Mouse (Mus musculus) T-helper 17 cell (primary cell): ENCODE measurements around the gene Crip2.

Source experiments
- in situ Hi-C, 2 experiments: fragments of 300-600 bp; cut with MboI, MseI; formaldehyde crosslinking; loops; 1 replicate in 1 of 2; 2 replicates in 1 of 2; pipeline ENCODE4 v1.15.1; 2025; ENCODE audit warnings: high pct_unique_total_duplicates in 2 of 2

Crip2 gene

GRCm38 (mm10) chr12:113139908-113140615, at the start of gene Crip2:
Gene Crip2 (plus strand): TSS chr12:113140236.
- in situ Hi-C loops: no loop called here

- in situ Hi-C loops: loop anchor here in 1 of 2 experiments (25.0 kb wide), 1 partner anchor 1285 kb away; the partner anchor contains the start of genes Xrcc3 and Zfyve21
These were observed 43.0 kb upstream of the Crip2 start for GRCm38 (mm10) chr12:113097040-113097439.

GRCm38 (mm10) chr12:113097749-113098281, 42.2 kb upstream of the Crip2 start, which contains the start of gene Mta1:
Gene Mta1 (plus strand): TSS chr12:113098278.
- in situ Hi-C loops: loop anchor here in 1 of 2 experiments (25.0 kb wide), 1 partner anchor 1286 kb away; the partner anchor contains the start of genes Xrcc3 and Zfyve21

GRCm38 (mm10) chr12:113098530-113099151, 41.4 kb upstream of the Crip2 start:
- in situ Hi-C loops: loop anchor here in 1 of 2 experiments (25.0 kb wide), 1 partner anchor 1286 kb away; the partner anchor contains the start of genes Xrcc3 and Zfyve21

GRCm38 (mm10) chr12:113099470-113100237, 40.4 kb upstream of the Crip2 start:
- in situ Hi-C loops: loop anchor here in 1 of 2 experiments (25.0 kb wide), 1 partner anchor 1287 kb away; the partner anchor contains the start of genes Xrcc3 and Zfyve21

- in situ Hi-C loops: no loop called here
These were observed 39.5 kb upstream of the Crip2 start for GRCm38 (mm10) chr12:113100448-113101076.

GRCm38 (mm10) chr12:113101251-113101960, 38.6 kb upstream of the Crip2 start:
- in situ Hi-C loops: no loop called here

GRCm38 (mm10) chr12:113102461-113102860, 37.6 kb upstream of the Crip2 start:
- in situ Hi-C loops: no loop called here

GRCm38 (mm10) chr12:113103846-113104451, 36.1 kb upstream of the Crip2 start:
- in situ Hi-C loops: no loop called here

GRCm38 (mm10) chr12:113106386-113106785, 33.6 kb upstream of the Crip2 start:
- in situ Hi-C loops: no loop called here

GRCm38 (mm10) chr12:113107431-113108124, 32.5 kb upstream of the Crip2 start:
- in situ Hi-C loops: no loop called here

GRCm38 (mm10) chr12:113108528-113109283, 31.3 kb upstream of the Crip2 start:
- in situ Hi-C loops: no loop called here

GRCm38 (mm10) chr12:113109801-113110200, 30.2 kb upstream of the Crip2 start:
- in situ Hi-C loops: no loop called here

- in situ Hi-C loops: no loop called here
These were observed 25.9 kb upstream of the Crip2 start for GRCm38 (mm10) chr12:113114141-113114540.

GRCm38 (mm10) chr12:113114856-113115538, 25.0 kb upstream of the Crip2 start:
- in situ Hi-C loops: no loop called here

- in situ Hi-C loops: no loop called here
These were observed 20.3 kb upstream of the Crip2 start for GRCm38 (mm10) chr12:113119516-113120410.

GRCm38 (mm10) chr12:113124726-113125125, 15.3 kb upstream of the Crip2 start:
- in situ Hi-C loops: no loop called here
